Mouse (Mus musculus): ENCODE results near the gene Ptbp2.

- TF ChIP-seq CTCF (IDR thresholded peaks at IDR 0.05; ENCODE audit: borderline replicate concordance, insufficient read depth, low read depth, low read length), result no peak
- TF ChIP-seq POLR2A (IDR thresholded peaks at IDR 0.05; ENCODE audit: borderline replicate concordance, insufficient read depth, low read length), result no peak
Measured at GRCm38 (mm10) chr3:119745801-119746200, 38.5 kb downstream of the Ptbp2 start.

All from cerebellum, adult 2 months (tissue).